Mouse (Mus musculus): ENCODE data around the gene Olfr1161.
"Not testable (repeated sequence)": the region's sequence is repeated elsewhere in the genome, so short reads cannot be mapped to it uniquely, and the experiment has no call there.

The Olfr1161 gene

GRCm38 (mm10) chr2:88022474-88022873 is at the start of gene Olfr1161:
Olfr1161 (plus strand) TSS chr2:88022774.
- DNase-seq (ENCODE audit: low spot score): not testable (repeated sequence)

- DNase-seq (ENCODE audit: low spot score): no peak
These were observed 48.0 kb upstream of the Olfr1161 start, which contains the start of gene Olfr74 for GRCm38 (mm10) chr2:87974563-87974962. Olfr74 (minus strand) TSS chr2:87974663.

GRCm38 (mm10) chr2:87989813-87990212 is 32.8 kb upstream of the Olfr1161 start, which contains the start of gene Olfr1158:
Olfr1158 (plus strand) TSS chr2:87990113.
- no peak for DNase-seq (ENCODE audit: low spot score)

GRCm38 (mm10) chr2:88007515-88008318 is 14.9 kb upstream of the Olfr1161 start, which contains the start of gene Olfr1160:
Olfr1160 (minus strand) TSS chr2:88008268.
- DNase-seq (ENCODE audit: low spot score): no peak

GRCm38 (mm10) chr2:88037599-88037998 is 15.0 kb downstream of the Olfr1161 start, which contains the start of gene Olfr73:
Olfr73 (minus strand) TSS chr2:88037699.
- no peak for DNase-seq (ENCODE audit: low spot score)

- DNase-seq (ENCODE audit: low spot score): no peak
These were observed 28.5 kb downstream of the Olfr1161 start, which contains the start of gene Olfr1162 for GRCm38 (mm10) chr2:88051029-88051428. Olfr1162 (minus strand) TSS chr2:88051129.

- no peak for DNase-seq (ENCODE audit: low spot score)
These were observed 41.0 kb downstream of the Olfr1161 start for GRCm38 (mm10) chr2:88063587-88063986.

- no peak for DNase-seq (ENCODE audit: low spot score)
These were observed 49.2 kb downstream of the Olfr1161 start, which contains the start of gene Olfr1163 for GRCm38 (mm10) chr2:88071730-88072129. Olfr1163 (minus strand) TSS chr2:88071830.

All from testis, postnatal 14 days (tissue).